Mouse (Mus musculus) mature B cell (primary cell): Measurements from ENCODE around the gene Prf1.

Experiments used
- in situ Hi-C: fragments of 300-500 bp; cut with MboI; formaldehyde crosslinking; loops from 2 replicates; pipeline ENCODE4 v1.14.3; 2019

Gene Prf1

DNA sequence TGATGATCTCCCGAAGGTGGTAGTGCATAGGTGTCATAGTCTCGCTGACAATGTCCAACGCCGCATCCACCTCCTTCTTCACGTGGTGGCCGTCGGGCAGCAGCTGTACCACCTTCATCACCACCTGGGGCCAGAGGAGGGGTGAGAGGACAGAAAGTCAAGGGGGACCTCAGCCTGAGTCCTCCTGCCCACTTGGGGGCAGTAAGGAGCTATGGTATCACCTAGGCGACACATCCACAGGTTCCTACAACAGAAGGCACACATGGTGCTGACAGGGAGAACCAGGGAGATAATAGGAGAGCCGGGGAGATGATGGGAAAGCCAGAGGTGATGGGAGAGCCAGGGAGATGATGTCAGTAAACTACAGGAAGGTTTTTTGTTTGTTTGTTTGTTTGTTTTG lies 41.6 kb downstream of the Prf1 start:
- in situ Hi-C loops, result loop anchor here (10.0 kb wide), 1 partner anchor 134 kb away; no protein-coding TSS in a partner anchor

DNA sequence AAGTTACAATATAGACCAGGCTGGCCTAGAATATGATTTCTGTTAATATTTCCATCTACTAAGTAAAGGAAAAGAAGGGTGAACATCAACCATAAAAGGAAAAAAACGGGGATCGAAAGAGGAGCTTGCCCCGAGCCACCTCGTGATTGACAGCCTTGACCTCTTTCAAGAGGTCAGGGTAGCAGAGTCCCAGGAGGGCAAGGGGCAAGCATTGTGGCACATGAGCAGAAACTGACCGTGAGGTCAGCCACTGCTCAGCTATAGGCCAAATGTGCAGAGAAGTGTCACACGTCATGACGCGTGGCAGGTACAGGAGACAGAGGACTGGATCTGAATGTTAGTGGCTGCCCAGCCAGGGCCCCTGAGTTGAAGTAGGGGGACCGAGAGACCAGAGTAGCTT lies 42.6 kb downstream of the Prf1 start:
- in situ Hi-C loops, result no loop called here

DNA sequence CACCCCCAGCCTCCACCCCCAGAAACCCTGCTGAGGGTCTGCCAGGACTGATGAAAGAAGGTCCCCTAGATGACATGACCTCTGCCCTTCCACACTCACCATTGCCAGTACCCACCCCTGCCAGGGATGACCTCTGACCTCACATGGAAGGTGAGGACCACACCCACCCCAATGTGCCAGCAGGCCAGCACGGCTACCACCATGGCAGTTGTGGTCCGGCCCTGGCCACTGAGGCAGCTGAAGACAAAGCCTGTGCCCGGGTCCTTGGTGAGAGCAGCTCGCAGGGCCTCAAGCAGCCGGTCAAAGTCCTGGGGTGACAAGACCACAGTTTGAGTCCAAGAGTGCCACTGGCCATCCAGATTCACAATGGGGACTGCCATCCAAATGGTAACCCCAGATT lies 43.4 kb downstream of the Prf1 start:
- in situ Hi-C loops, result no loop called here

DNA sequence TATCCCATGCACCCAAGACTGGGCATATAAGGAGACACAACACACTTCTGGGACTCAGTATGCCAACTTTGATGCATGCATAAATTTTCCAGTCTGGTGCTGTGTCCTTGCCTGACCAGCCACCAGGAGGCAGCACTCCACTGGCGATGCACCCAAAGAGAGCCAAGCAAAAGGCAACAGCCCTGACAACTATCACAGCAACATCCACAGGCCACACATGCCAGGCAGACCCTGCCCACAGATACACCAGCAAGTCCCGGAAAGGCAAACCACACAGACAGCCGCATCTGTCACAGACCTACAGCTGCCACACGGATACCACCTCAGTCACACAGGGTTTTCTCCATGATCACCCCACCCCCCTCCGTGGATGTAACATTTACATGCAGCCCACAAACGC lies 43.9 kb downstream of the Prf1 start:
- in situ Hi-C loops, result no loop called here

DNA sequence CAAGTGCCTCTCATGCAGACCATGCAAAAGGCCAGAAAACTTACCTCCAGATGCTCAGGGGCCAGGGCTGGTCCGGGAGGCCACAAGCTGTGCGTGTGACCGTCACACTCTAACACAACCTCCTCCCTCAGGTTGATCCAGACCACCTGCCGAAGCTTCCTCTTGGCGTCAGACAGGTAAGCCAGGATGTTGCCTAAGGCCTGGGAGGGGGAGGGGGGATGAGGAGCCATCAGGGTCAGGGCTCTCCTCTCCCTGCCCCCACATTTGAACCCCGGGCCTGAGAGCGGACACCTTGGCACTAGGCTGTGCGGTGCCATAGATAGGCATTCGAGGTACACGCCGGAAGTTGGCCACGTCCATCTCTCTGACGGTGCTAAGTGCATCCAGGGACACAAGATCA lies 45.1 kb downstream of the Prf1 start:
- in situ Hi-C loops, result no loop called here

DNA sequence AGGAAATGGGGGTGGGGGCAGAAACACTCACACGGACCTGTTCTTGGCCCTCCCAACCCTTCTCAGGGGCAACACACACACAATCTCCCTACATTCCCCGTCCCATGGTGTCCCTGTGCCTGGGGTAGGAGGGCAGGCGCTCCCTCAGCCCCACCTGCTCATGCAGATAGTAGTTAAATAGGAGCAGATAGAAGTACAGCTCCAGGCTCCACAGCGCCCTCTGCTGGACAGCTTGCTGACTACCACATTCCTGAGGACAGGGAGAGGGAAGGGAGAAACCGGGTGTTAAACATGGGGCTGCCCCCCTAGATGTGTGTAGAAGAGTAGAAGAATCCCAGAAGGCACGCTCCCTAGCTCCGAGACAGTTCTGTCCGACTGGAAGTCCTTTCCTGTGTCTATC lies 46.3 kb downstream of the Prf1 start:
- in situ Hi-C loops, result no loop called here

DNA sequence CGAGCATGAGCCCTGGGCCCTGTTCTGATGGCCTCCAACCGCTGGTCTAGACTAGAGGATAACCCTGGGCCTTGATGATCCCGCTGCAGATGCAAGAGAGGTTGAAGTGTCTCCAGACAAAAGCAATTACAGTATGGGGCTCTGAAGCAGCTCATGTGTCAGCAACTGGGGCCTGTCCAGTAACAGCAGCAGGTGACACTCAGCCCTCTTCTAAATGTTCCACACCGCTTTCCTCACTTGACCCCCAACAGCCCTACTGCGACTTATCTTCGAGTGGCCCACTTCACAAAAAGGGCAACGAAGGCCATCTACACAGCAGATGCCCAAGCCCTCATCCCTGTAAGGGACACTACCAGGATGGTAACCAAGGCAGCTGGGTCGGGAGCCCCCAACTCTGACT lies 47.5 kb downstream of the Prf1 start:
- in situ Hi-C loops, result no loop called here

DNA sequence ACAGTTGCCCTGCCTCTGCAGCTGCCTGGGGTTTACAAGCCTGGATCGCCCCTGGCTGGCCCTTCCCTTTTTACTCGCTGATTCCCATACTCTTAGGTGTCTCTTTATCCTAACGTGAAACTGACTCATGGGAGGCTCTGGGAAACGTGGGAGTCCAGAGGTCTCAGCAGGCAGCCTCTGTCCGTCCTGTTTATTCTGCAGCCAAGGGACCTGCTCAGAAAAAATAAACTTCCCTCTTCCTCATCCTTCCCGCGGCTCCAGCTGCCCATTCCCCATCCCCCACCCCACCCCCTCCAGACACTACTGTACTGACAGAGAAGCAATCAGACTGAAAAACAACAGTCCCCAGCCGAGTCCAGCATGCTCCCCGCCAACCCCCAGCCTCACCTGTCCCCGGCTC lies 48.7 kb downstream of the Prf1 start:
- in situ Hi-C loops, result no loop called here

DNA sequence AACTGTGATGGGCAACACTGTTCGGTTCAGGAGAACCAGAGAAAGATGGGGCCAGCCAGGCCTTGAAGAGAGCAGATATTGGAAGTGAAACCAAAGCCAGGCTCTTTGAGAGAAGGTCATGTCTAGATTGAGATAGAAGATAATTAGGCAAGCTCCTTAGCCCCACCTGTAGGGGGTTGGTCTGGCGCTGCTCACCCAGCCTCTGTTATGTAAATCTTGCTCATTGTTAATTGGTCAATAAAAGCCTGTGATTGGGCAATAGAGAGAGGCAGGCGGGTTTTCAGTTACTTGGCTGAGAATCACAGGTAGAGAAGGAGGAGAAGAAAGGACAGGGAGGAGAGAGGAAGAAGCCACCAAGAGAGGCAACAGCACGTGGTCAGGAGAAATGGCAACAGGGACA lies 53.6 kb downstream of the Prf1 start:
- in situ Hi-C loops, result no loop called here
